Mouse (Mus musculus) ES-Bruce4 (cell line): ENCODE measurements around the gene Stau1.

Experiments used
- CTCF ChIP-seq: IDR thresholded peaks from one replicate; pipeline ENCODE4 v1.8.1; 2011; ENCODE audit warnings: low read depth, low read length
- EP300 ChIP-seq: IDR thresholded peaks from 2 replicates; pipeline ENCODE4 v1.6.1; 2011; ENCODE audit warnings: low read depth, low read length; ENCODE audit not compliant: insufficient read depth
- POLR2A ChIP-seq: IDR thresholded peaks from one replicate; pipeline ENCODE4 v1.8.1; 2011; ENCODE audit warnings: low read length; ENCODE audit not compliant: insufficient read depth

- no peak for TF ChIP-seq EP300
- no peak for TF ChIP-seq POLR2A
- no peak for TF ChIP-seq CTCF
These were observed 4.2 kb downstream of the Stau1 start for GRCm38 (mm10) chr2:166991945-166992344.
